In the genomic region with DNA sequence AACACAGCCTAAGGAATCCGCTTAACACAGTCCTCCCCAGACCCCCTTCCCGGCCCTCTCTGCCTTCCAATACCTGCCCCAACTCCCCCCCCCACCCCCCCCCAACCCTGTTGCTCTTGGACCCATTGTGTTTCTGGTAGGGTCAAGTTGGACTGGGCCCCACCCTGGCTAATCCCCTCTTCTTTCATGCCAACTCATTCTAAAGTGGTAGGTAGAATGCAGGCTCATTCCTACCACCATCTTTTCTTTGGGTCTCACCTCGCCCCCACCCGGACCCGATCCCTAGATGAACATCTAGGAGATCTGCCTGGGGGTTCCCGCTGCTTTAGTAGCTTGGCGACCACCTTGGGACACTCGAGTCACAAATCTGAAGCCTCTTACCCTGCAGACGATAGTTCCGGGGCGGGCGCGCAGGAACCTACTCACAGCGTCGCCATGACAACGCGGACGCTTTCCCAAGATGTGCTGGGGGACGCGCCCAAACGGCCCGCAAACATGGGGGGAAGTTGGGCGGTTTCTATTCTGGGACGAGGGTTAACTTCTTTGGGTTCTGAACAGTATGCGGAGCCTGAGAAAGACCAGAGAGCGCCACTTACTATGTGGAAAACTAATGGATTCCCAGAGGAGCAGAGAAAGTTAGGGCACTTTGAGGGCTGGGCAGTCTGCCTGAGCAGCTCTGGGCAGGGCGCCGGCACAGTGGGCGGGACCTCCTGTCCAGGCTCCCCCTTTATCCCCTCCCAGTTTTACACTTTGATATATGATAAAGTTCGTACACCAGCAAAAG, we compare ENCODE assay signal across 9 mouse cellular contexts. TPM values are rescaled to one million over a fixed set of nuclear protein-coding genes. Genes with fewer than 3 reads are reported as not detected.
DNase-seq lines count a peak whose midpoint lies in the region; ATAC-seq and TF ChIP-seq lines count a peak whose summit lies in the region.
"Had no signal": no experiment of that assay in that cellular context is flagged by ENCODE, and none has a peak within 500 bp of the region (broad histone marks: within the 10 kb centered on the region; RNA-seq: fewer than 3 reads in every experiment).

A gene (minus strand): TSS at position 437 of the 784 bp plus-strand sequence.

- peak within 1 kb of the TSS; percentile 42 for H3K9ac ChIP-seq in forebrain, embryonic 12.5 days

- ATAC-seq in forebrain, embryonic 12.5 days (ENCODE audit: low FRiP score), result peak; percentile 87

- H3K4me2 ChIP-seq in forebrain, embryonic 12.5 days, result peak within 1 kb of the TSS; percentile 73

- TF ChIP-seq POLR2A in lung, adult 2 months (IDR thresholded peaks at IDR 0.05; ENCODE audit: borderline replicate concordance, extremely low read depth, low read depth, low read length), result no peak

- no peak within 1 kb of the TSS for H3K27ac ChIP-seq in forebrain, embryonic 12.5 days

- no peaks in the 10 kb centered on the region for H3K9me3 ChIP-seq in forebrain, embryonic 12.5 days
- H3K9me3 ChIP-seq: G1E had no signal

- peak; percentile 55 for DNase-seq in layer of hippocampus, adult 11-12 months (ENCODE audit: low spot score)
- DNase-seq in layer of hippocampus, adult 9-10 months (ENCODE audit: low spot score), result no peak
- peak; percentile 70 for DNase-seq in heart, postnatal 4 days
- DNase-seq in layer of hippocampus, adult 8-10 months (ENCODE audit: low spot score in 2 of 2), result peak; percentile 22 to 34
- peak; percentile 37 for DNase-seq in lung, adult 2 months
- peak; percentile 50 for DNase-seq in ovary, adult 18-20 months (ENCODE audit: low spot score)
- DNase-seq in thymus, postnatal 4 days, result peak; percentile 64

- 0 out of 2 replicates have a peak, but pooled peaks cover 3% of the 10 kb centered on the region for H3K27me3 ChIP-seq in forebrain, embryonic 12.5 days

- TF ChIP-seq CTCF in lung, adult 2 months (IDR thresholded peaks at IDR 0.05; ENCODE audit: insufficient read depth, low read length), result no peak

- peak within 1 kb of the TSS; percentile 46 for H3K4me3 ChIP-seq in forebrain, embryonic 12.5 days (replicated peaks)
- peak within 1 kb of the TSS; percentile 54 for H3K4me3 ChIP-seq in lung, adult 2 months (replicated peaks; ENCODE audit: extremely low read depth, low read depth, low read length)

- 6% methylated on average over 30 of the region's 30 CpGs for WGBS in forebrain, embryonic 12.5 days
- WGBS in lung, adult 2 months, result 8% methylated on average over 30 of the region's 30 CpGs

- peaks cover 10% of the 10 kb centered on the region for H3K4me1 ChIP-seq in forebrain, embryonic 12.5 days
- no peaks in the 10 kb centered on the region; the same call in 1 of the 2 replicates for H3K4me1 ChIP-seq in lung, adult 2 months (ENCODE audit: control insufficient read depth, insufficient read depth, low read length)

- no peaks in the 10 kb centered on the region for H3K36me3 ChIP-seq in forebrain, embryonic 12.5 days (replicated peaks)
- H3K36me3 ChIP-seq: G1E had no signal

RNA-seq across cellular contexts. Expression of the gene that starts here (rescaled TPM):
- polyA plus RNA-seq in forebrain, embryonic 12.5 days (2016; fragmentation: Nextera tagmentation; extraction: Ambion mirVana), result 0.33 TPM in 1 of 2 replicates, not detected in the other
- not detected for total RNA-seq in heart, postnatal 4 days (2021)
- 1 to 10 TPM in 1 of 4 experiments, under 1 TPM in 3; 0.47 to 1.1 (median 0.57) TPM for total RNA-seq in layer of hippocampus, adult 8-10 months (2022)
- polyA plus RNA-seq in lung, adult 2 months (2012; rRNA removed), result 0.66 and 0.69 TPM in 2 replicates
- total RNA-seq: G1E had no signal
- polyA plus RNA-seq: G1E had no signal

Comparison
In these comparisons a context has a peak if more than half of its experiments do, and no peak if none do; other contexts are left out.
1. Peak in ATAC-seq, H3K4me3 ChIP-seq, H3K9ac ChIP-seq and H3K4me2 ChIP-seq in forebrain, embryonic 12.5 days; RNA of the gene not detected or under 1 TPM.
2. Peak in DNase-seq in heart, postnatal 4 days; RNA of the gene not detected or under 1 TPM.
3. Peak in DNase-seq and H3K4me3 ChIP-seq in lung, adult 2 months; RNA of the gene not detected or under 1 TPM.